Mouse (Mus musculus): ENCODE data around the gene Kdm2a.

Gene Kdm2a

DNA sequence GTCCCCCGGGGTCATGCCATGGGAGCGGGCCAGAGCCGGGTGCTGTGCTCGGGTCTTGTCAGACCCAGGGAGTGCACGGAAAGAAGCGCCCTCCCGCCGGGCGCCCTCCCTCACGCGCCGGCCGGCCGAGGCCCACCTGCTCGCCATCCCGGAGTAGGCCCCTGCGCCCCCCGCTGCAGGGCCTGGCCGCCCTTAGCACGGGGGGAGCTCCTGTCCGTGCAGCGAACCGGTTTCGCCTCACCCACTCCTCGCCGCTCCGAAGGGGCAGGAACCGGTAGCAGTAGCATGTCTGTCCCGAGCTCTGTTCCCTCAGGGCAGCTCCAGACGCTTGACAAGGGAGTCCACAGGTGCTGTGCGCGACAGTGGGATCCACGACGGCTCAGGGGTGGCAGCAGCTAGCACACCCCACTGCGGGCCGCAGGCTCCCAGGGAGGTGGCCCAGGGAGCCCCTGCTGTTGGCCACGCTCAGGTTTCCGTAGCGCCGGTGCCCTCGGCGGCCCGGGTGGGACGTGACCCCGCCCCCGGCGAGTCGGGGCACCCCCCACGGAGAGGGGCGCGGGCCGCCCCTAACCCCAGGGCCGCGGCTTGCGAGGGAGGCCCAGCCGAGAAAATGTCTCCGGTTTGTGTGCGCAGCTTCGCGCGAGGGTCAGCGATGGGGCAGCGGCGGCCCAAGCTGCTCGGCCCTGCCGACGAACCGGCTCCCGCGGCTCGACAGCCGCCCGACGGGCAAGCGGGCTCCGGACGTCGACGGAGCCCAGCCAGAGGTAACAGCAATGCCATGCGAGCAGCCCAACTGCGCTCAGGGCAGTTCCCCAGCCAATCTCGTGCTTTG lies at the start of gene Kdm2a:
TSS of gene Kdm2a (minus strand) at position 488 of the 832 bp plus-strand sequence.
- peak; percentile 73 for DNase-seq

- no peak for DNase-seq
These were observed 49.4 kb upstream of the Kdm2a start for GRCm38 (mm10) chr19:4447445-4447844.

DNA sequence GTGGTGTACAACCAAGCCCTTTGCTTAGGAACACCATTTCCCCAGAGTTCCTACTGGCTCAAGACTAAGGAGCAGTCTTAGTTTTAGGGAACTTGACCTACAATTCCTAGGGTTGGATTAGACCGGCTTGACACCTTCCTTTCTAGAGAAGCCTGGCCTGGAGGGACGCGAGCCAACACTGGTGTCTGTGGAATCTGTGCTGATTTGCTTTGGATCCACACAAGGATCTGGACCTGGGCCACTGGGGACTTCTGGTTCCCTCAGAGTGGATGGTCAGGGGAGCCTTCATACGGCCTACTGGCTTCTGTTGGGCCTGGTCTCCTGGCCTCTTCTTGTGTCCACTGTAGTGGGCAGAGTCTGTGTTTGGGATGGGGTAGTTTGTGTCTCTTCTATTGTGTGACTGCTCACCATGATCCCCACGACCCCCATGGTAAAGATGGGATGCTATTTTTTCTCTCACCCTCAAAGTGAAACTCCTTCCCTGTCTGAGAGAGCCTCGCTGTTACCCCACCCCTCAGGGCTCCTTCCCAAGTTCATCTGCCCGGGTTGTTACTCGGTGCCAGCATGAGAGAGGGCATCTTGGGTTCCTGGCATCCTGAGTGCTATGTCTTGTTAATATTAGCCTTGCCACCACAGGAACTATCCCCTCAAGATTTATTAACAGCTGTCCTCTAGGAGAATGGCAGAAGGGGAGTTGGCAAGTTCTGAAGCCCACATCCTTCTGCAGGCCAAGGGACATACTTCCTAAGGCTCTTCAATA lies 48.8 kb upstream of the Kdm2a start:
- no peak for DNase-seq

- DNase-seq, result peak; percentile 81
These were observed 44.3 kb upstream of the Kdm2a start for GRCm38 (mm10) chr19:4442408-4442807.

DNA sequence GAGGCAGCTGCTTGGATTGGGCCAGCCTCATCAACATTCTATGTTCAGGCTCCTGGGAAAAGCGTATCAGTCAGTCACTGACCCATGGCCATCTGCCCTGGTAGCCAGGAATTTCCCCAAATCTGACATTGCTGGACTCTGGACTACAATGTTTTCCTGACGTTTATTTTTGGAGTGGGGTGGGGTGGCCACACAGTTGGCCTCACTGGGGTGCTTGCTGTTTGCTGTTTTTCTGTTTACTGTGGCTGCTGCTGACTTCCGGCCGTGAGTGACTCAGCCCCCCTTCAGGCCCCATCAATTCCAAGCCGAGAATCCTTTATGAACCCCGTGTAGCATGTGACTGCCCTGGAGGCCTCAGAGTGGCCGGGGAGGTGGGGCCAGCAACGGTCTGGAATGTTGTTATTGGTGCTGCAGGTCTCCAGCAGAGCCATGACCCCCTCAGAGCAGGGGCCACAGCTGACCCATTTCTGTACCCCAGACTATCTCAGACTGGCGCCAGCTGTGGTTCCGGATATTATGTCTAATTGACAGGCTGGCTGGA lies 43.6 kb upstream of the Kdm2a start:
- no peak for DNase-seq

- DNase-seq, result peak; percentile 80
These were observed 43.1 kb upstream of the Kdm2a start for GRCm38 (mm10) chr19:4441090-4441591.

GRCm38 (mm10) chr19:4440222-4440621 lies 42.1 kb upstream of the Kdm2a start:
- no peak for DNase-seq

GRCm38 (mm10) chr19:4439161-4439801 lies 41.2 kb upstream of the Kdm2a start, which contains the start of gene Rhod:
Rhod (minus strand) TSS chr19:4439432.
- peak; percentile 56 for DNase-seq

DNA sequence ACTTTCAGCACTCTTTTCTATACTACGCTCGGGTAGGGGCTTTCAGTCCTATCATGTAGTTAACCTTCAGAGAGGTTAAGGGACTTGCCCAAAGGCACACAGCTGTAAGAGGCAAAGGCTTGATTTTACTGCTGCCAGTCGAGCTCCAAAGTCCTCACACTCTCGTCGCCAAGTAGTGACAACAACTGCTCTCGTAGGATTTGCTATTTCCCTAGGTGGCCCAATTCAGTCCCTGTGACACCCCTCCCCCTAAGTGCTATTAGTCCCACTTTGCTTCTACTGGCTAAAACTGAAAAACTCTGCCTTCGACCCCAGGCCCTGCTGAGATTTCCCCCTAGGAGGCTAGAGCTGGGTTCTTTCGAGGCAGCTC lies 40.7 kb upstream of the Kdm2a start:
- DNase-seq, result no peak

- DNase-seq, result no peak
These were observed 39.8 kb upstream of the Kdm2a start for GRCm38 (mm10) chr19:4437886-4438285.

GRCm38 (mm10) chr19:4436254-4436653 lies 38.2 kb upstream of the Kdm2a start:
- DNase-seq, result no peak

- DNase-seq, result no peak
These were observed 36.9 kb upstream of the Kdm2a start for GRCm38 (mm10) chr19:4434999-4435398.

GRCm38 (mm10) chr19:4433756-4434155 lies 35.7 kb upstream of the Kdm2a start:
- DNase-seq, result no peak

DNA sequence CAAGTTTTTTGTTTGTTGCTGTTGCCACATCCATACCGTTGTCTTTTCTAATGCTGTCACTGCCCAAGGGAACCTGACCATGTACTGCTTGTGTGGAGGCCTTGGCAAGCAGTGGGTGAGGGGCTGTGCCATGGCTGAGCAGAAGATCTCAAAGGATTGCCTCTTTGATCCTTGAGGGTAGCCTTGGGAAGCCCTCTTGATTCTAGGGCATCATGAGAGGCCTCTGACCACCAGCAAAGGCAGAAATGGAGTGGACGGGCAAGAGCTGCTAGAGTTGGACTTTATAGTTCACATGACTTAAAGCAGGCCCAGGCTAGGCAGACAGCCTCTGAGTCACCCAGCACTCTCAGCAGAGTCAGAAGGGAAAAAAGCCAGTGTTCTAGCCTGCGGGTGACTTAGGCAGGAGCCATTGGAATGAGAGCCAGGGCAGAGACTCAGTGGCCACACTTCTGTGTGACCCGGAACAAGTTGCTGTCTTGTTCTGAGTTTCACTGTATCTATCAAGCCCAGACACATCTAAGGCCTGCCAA lies 32.1 kb upstream of the Kdm2a start:
- no peak for DNase-seq

- peak; percentile 62 for DNase-seq
These were observed 27.7 kb upstream of the Kdm2a start for GRCm38 (mm10) chr19:4425610-4426366.

DNA sequence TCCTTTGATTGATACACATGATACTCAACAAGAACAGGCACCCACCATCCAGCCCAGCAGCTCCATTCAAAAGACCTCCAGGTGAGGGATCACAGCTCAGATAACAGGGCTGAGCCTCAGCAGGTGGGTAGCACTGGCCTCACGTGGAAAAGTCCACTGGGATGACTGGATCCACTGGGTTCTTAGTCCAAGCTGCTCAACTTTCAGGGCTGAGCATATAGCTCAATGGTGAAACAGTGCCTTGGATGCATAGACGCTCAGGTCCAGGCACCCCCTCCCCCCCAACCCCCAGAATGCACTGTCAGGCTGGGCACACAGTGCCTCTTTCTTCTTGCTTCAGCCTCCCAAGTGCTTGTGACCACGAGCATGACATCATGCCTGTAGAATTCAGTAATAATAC lies 24.9 kb upstream of the Kdm2a start:
- no peak for DNase-seq

GRCm38 (mm10) chr19:4422581-4422980 lies 24.5 kb upstream of the Kdm2a start:
- DNase-seq, result no peak

DNA sequence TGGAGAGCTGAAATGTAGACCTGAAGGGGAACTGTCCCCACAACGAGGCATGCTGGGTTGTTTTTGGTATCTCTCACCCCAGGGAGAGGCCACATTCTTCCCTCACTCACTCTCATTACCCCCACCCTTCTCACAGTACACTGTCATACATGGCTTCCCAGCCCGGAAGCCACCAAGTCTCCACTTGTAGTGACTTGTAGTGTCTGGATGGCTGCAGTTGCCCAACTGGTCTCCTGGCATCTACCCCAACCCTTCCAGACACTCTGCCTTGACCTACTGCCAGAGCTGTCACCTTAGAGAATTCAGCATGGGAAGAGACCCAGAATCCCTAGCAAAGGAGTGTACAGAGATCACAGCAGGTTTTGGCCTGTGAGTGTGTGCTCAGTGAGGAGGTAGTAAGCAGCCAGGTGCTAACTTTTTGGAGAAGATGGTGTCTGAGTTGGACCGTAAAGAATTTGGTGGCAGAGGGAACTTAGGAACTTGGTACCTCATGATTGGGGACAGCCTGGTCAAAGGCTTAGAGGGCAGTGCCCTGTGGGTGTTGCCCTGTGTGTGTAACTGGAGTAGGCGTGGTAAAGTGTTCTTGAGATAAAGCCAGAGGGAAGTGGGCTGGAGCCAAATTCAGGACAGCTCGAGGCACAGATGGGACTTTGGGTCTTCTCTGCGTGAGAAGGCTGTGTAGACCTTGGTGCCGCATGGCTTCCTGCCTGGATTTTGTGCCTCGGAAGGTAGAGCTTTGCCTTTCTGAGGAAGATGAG lies 22.2 kb upstream of the Kdm2a start:
- DNase-seq, result no peak

DNA sequence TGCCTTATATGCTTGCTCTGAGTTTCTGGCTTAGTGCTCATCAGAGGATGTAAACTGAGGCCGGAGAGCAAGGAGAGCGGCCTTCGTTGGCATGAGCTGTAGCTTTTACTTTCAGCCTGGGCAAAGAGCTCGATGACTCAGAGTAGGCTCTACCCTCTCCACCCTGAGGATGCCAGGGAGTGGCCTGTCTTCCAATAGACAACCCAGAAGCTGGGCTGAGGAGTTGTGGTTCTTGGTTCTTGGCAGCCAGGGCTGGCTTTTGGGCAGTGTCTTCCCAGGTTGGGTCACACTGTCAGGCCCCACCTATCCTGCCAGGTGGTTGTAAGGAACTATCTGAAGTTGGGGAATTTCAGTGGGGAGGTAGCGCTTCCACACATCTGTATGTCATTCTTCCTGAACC lies 21.6 kb upstream of the Kdm2a start:
- no peak for DNase-seq

DNA sequence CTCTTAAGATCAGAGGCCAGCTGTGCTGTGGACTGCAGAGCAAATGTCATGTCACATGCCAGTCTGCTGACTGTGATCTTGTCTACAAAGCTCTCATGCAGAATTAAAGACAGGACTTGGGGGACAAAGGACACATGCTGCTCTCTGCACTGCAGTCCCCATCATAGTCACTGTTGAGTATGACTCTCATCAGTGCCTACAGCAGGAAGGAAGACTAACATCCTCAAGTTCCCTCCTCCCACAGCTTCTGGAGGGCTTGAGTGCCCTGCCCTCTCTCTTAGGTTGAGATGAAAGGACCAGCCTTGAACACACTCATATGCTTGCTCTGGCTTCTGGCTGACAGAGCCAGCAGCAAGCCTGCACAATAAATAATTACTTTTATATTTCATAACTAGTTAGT lies 19.6 kb upstream of the Kdm2a start:
- DNase-seq, result no peak

GRCm38 (mm10) chr19:4417183-4417582 lies 19.1 kb upstream of the Kdm2a start:
- DNase-seq, result peak; percentile 83
